Mouse (Mus musculus): ENCODE data around the gene Gm10375.
"Not testable (repeated sequence)": the region's sequence is repeated elsewhere in the genome, so short reads cannot be mapped to it uniquely, and the experiment has no call there.

The Gm10375 gene

DNA sequence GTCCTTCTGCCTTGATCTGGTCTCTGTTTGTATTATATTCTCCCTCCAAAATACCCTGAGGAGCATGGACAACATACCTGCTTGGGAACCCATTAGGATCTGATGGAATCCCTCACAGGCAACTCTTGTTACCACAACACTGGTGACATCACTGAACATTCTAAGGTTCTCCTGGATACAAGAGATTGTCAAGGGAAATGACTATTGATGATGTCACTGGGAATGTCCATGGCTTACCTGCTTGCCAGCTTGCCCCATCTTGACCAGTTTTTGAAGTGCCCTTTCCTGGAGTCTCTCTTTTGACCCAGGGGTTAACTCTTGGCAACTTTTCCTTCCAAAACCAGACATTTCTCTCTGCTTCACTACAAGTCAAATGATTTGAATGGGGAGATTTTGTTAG lies at the start of gene Gm10375:
Gene Gm10375 (minus strand): TSS at position 101 of the 400 bp plus-strand sequence.
- not testable (repeated sequence) for DNase-seq (ENCODE audit: inconsistent age in 2 of 2, low spot score in 1 of 2)

DNA sequence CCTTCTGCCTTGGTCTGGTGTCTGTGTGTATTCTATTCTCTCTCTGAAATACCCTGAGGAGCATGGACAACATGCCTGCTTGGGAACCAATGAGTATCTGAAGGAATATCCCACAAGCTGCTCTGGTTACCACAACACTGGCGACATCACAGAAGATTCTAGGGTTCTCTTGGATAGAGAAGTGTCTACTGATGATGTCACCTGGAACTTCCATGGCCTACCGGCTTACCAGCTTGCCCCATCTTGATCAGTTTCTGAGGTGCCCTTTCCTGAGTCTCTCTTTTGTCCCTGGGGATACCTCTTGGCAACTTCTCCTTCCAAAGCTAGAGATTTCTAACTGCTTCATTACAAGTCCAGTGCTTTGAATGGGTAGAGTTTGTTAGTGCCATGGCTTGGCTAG lies 28.8 kb downstream of the Gm10375 start, which contains the start of gene Gm17654:
Gene Gm17654 (minus strand): TSS at position 101 of the 400 bp plus-strand sequence.
- DNase-seq (ENCODE audit: inconsistent age in 2 of 2, low spot score in 1 of 2), result not testable (repeated sequence)

- DNase-seq (ENCODE audit: inconsistent age in 2 of 2, low spot score in 1 of 2), result not testable (repeated sequence)
Measured at GRCm38 (mm10) chr14:43577969-43578368, 29.8 kb downstream of the Gm10375 start.

All from adrenal gland, adult (tissue).